Mouse (Mus musculus) urinary bladder, adult 2 months (tissue): ENCODE data around the gene Smim17. TPM values are rescaled to one million over a fixed set of nuclear protein-coding genes. Genes with fewer than 3 reads are reported as not detected.
A peak's percentile ranks its signal among the peaks of the same experiment; 100 is the strongest.
"Not testable (repeated sequence)": the region's sequence is repeated elsewhere in the genome, so short reads cannot be mapped to it uniquely, and the experiment has no call there.

Experiments
- DNase-seq: peaks from one replicate; pipeline ENCODE4 v3.0.0; 2022; ENCODE audit warnings: low spot score
- polyA plus RNA-seq: library from polyadenylated mRNA; depleted of rRNA; stranded (reverse); fragments of >200 nt; gene quantifications from 2 replicates; pipeline ENCODE4 v1.2.3, GENCODE M21; 2012; rRNA removed

Gene Smim17
- 0.24 and 0.30 TPM in 2 replicates for polyA plus RNA-seq

- DNase-seq = no peak
Observed at GRCm38 (mm10) chr7:6397996-6398975, at the start of gene Smim17. Smim17 (plus strand) TSS chr7:6398715.

GRCm38 (mm10) chr7:6358121-6358520 is 40.4 kb upstream of the Smim17 start:
- DNase-seq = no peak

- DNase-seq = no peak
Observed at GRCm38 (mm10) chr7:6358937-6359590, 39.5 kb upstream of the Smim17 start.

- DNase-seq = no peak
Observed at GRCm38 (mm10) chr7:6360477-6361060, 37.9 kb upstream of the Smim17 start.

GRCm38 (mm10) chr7:6361756-6362155 is 36.8 kb upstream of the Smim17 start:
- DNase-seq = no peak

- DNase-seq = peak; percentile 84
Observed at GRCm38 (mm10) chr7:6362268-6363046, 36.1 kb upstream of the Smim17 start.

GRCm38 (mm10) chr7:6363047-6363488 is 35.4 kb upstream of the Smim17 start, which contains the start of gene Zfp78:
Zfp78 (plus strand) TSS chr7:6363280.
- DNase-seq = no peak

GRCm38 (mm10) chr7:6364761-6365160 is 33.8 kb upstream of the Smim17 start:
- no peak for DNase-seq

- no peak for DNase-seq
Observed at GRCm38 (mm10) chr7:6367185-6367584, 31.3 kb upstream of the Smim17 start.

- DNase-seq = not testable (repeated sequence)
Observed at GRCm38 (mm10) chr7:6368146-6368545, 30.4 kb upstream of the Smim17 start.

GRCm38 (mm10) chr7:6369460-6369859 is 29.1 kb upstream of the Smim17 start:
- no peak for DNase-seq

GRCm38 (mm10) chr7:6372993-6373392 is 25.5 kb upstream of the Smim17 start:
- DNase-seq = no peak

GRCm38 (mm10) chr7:6378441-6378840 is 20.1 kb upstream of the Smim17 start:
- no peak for DNase-seq

- DNase-seq = no peak
Observed at GRCm38 (mm10) chr7:6381431-6381830, 17.1 kb upstream of the Smim17 start.

- DNase-seq = peak; percentile 83
Observed at GRCm38 (mm10) chr7:6383044-6383455, 15.5 kb upstream of the Smim17 start, which contains the start of gene Zfp28. Zfp28 (plus strand) TSS chr7:6383295.

GRCm38 (mm10) chr7:6384011-6384410 is 14.5 kb upstream of the Smim17 start:
- no peak for DNase-seq

- DNase-seq = no peak
Observed at GRCm38 (mm10) chr7:6386995-6387394, 11.5 kb upstream of the Smim17 start.

- DNase-seq = no peak
Observed at GRCm38 (mm10) chr7:6388971-6389370, 9.5 kb upstream of the Smim17 start.

- DNase-seq = no peak
Observed at GRCm38 (mm10) chr7:6389449-6389848, 9.1 kb upstream of the Smim17 start.

- peak; percentile 77 for DNase-seq
Observed at GRCm38 (mm10) chr7:6410043-6410442, 11.5 kb downstream of the Smim17 start, which contains the start of gene Gm20715. Gm20715 (plus strand) TSS chr7:6410277.
